Mouse (Mus musculus) lung, postnatal 25 days (tissue): ENCODE data around the gene Hif3a.
"Not testable (repeated sequence)": the region's sequence is repeated elsewhere in the genome, so short reads cannot be mapped to it uniquely, and the experiment has no call there.

Experiments used
- DNase-seq: peaks from one replicate; pipeline ENCODE4 v3.0.0; 2022; ENCODE audit warnings: low spot score

Hif3a gene

DNA sequence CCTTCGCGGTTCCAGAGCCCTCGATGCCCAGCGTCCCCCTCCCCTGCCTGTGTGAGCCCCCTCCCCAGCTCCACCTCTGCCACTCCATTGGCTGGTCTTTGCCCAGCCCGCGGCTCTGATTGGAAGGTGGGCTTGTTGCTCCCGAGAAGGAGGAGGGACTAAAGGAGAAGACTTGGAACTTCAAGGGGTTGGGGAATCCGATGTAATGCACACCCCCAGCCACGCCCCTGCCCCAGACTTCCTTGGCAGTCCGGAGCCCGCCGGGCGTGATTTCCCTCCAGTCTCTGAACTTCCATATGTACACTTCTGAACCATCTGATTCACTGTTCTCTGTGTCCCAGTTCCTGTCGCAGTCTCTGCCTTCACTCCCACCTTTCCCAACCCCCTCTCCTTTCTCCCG is at the start of gene Hif3a:
Gene Hif3a, minus strand, starts transcription at position 39 of the 400 bp plus-strand sequence.
- DNase-seq, result peak; percentile 84

DNA sequence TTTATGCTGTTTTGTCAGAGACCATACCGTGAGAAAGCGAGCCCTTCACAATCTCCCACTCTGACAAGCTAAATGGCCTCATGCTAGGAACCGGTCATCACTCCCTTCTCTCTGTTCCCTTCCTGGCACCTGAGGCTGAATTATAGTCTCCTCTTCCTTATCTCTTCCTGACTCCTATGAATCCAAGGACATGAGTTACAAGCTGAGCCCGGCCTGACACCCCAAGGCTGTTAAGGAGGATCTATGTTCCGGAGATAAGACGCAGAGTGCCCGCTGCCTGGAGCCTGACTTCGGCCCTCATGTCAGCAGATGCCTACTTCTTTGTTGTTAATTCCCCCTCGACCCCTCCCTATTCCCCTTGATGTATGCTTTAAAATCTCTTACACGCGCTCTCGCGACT is 39.4 kb upstream of the Hif3a start:
- DNase-seq, result not testable (repeated sequence)

DNA sequence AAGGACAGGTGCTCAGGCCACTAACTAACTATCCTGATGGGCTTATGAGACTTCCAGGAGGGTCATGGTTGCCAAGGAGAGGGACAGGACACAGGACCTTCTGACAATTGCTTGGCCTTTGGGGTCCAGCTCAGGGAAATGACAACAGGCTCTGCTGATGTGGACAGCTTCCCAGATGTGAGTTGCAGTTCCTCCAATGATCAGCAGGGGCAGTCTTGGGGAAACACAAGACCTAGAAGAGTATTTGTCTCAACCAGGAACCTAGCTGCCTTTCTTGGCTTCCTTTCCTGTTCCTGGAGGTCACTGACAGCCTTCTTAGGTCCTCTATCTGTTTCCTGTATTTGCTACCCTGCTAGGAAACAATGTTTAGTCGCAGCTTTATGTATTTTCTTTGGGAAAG is 29.1 kb upstream of the Hif3a start:
- no peak for DNase-seq

DNA sequence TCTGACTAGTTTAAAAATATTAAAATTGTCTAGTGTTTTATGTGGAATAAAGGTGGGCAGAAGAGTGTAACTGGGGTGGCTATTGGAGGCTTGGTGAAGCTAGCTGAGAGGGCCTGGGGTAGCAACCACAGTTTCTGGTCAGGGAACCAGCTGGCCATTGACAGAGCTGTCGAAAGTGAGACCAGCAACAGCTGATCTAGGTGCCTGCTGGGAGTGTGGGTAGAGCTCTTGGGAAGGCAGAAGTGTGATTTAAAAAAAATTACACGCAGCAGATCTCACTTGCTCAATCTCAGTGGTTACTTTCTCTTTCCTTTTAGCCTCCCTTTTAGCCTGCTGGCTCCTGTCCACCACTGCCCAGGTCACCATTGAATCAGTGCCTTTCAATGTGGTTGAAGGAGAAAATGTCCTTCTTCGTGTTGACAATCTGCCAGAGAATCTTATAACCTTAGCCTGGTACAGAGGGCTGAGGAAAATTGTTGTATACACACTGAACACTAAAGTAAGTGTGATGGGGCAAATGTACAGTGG is 27.9 kb upstream of the Hif3a start:
- DNase-seq, result no peak

DNA sequence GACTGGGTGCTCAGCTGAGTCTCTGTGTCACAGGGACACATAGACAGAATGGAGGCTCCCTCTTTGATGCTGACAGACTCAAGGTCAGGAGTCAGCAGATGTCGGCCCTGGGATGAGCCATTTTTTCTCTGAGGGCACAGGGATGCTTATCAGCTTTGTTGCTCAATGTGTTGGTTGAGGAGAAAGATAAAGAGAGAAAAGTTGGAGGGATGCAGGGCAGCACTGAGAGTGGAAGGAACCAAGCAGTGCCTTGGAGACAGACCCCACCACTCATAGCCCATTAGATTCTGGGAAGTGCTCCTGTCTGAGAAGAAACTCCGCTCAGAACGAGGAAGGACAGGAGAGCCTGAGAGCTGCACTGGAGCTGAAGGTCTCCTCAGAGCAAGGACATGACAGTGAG is 25.5 kb upstream of the Hif3a start:
- no peak for DNase-seq

DNA sequence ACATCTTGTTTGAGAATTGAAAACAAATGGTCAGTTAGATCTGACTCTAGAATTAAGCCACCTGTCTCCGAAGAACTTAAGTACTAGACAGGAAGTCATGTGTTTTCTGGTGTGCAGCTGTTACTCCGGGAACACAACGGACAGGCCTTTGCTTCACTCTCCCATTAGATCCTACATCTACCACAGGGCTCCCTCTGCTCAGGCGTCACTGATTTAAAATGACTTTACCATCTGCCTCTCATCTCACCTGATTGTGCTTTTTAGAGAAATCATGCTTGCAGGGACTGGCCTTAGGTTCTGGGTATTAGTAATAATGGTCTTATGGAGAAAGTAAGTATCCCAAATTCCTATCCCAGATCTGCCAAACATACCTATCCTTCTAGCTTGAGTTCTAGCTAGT is 20.5 kb upstream of the Hif3a start:
- no peak for DNase-seq

DNA sequence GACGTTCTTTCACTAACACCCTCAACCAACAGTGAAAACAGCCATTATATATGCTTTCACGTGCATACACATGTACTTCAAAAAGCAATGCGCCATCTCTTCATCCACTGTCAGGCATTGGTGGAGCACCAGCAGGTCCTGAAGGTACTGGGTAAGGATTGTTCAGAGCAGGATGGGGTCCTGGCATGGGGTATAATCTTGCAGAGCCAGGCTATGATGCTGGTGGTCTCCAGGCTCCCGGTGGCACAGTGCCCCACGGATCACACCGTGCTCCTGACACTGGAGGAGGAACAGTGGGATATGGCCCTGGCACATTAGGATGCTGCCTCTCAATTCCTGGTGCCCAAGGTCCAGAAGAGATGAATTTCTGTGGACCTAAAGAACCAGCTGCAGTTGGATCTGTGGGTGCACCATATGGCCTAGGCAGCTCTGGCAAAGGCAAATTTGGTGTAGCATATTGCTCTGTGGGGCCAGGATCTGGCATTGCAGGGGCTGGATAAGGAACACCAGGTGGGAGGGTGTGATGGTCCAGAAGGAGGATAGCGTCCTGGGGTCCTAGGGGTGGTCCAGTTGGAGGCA is 15.9 kb upstream of the Hif3a start:
- no peak for DNase-seq

DNA sequence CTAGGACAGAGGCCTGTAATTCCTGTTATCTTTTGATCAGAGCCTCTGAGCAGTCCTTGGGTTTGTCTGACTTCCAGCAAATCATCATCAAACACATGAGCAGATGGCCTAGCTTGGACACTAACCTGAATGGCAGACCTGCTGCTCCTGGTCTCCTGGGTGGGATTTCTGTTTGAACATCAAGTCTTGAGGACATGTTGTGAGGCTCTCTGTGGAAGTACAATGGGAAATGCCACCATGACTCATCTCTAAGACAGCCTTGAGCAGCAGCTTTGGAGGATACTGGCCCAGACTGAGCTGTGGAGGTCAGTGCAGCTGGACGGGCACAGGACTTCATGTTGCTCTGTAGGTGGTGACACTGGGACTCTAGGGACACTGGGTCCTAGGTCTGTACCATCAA is 14.3 kb upstream of the Hif3a start:
- DNase-seq, result no peak

DNA sequence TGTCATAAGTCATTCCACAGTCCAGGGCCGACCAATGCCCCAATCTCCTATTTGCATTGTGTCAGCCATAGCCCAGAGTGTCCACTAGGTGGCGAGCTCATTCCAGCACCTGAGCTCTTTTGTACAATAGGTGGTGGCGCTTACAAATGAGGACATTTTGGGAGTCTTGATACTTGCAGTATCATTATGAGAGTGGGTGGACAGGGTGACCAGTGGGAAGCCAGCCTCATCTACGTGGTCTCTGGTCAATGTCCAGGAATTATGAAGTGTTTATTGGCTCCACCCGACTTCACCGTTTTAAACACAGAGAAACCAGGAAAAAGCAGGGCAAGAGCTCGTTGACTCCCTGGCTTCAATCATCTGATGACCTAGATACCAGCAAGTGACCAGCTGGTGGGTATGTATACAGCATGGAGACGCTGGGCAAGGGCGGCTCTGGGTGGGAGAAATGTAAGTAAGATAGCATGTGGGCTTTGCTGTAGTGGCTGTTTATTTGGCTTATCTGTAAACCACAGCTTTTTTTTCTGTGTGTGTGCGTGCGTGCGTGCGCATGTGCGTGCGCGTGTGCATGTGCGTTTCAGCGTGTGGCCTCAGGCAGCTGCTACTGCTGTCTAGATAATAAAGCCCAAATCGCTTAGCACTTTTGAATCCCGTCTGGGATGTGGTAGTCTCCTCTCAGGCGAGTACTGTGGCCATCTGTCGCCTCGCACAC is 11.8 kb upstream of the Hif3a start, which contains the start of gene Psg16:
Gene Psg16, plus strand, starts transcription at position 137 of the 712 bp plus-strand sequence.
- peak; percentile 57 for DNase-seq

DNA sequence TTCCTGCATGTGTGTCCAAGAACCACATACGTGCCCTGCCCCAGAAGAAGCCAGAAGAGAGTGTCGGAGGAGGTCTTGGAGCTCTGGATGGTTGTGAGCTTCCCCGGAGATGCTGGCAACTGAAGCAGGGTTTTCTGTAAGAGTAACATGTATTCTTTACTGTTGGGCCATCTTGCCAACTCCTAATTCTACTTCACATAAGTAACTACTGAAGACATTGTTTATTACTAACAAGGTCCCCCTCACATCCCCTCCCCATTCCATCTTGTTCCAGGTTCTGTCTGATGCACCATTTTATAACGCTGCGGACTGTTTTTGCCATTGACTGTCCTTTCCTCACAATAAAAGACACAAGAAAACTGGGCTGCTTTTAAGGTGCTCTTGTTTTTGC is 11.3 kb upstream of the Hif3a start:
- no peak for DNase-seq

DNA sequence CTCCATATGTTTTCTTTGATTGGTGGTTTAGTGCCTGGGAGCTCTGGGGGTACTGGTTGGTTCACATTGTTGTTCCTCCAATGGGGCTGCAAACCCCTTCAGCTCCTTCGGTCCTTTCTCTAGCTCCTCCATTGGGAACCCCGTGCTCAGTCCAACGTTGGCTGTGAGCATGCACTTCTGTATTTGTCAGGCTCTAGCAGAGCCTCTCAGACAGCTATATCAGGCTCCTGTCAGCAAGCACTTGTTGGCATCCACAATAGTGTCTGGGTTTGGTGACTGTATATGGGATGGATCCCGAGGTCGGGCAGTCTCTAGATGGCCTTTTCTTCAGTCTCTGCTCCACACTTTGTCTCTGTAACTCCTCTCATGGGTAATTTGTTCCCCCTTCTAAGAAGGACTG is 5.4 kb upstream of the Hif3a start:
- DNase-seq, result not testable (repeated sequence)

DNA sequence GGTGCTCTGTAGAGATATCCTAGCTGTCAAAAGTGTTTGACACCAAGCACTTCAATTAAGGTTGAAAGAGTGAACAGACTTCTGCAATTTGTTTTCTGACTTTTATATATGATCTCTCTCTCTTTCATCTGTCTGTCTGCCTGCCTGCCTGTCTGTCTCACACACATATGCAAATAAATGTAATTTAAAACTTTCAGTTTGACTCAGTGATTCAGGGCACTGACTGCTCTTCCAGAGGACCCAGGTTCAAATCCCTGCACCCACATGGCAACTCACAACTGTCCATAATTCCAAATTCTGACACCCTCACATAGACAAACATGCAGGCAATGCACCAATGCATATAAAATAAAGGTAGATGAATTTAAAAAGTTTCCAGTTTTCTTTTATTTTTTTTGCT is 4.8 kb upstream of the Hif3a start:
- DNase-seq, result no peak

DNA sequence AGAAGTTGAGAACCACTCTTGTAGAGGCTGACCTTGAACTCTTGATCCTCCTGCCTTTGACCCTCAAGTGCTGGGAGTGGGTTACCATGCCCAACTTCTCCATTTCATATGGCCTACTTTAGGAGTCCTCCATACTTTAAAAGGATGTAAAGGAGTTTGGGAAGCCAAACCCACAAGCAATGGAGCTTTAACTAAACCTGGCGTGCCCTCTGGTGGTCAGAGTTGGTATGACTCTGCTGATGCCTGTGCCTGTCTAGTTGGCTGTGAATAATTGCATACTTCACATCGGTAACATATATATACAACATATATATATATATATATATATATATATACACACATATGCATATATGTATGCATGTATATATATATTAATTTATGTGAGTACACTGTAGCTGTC is 4.2 kb upstream of the Hif3a start:
- DNase-seq, result peak; percentile 81

DNA sequence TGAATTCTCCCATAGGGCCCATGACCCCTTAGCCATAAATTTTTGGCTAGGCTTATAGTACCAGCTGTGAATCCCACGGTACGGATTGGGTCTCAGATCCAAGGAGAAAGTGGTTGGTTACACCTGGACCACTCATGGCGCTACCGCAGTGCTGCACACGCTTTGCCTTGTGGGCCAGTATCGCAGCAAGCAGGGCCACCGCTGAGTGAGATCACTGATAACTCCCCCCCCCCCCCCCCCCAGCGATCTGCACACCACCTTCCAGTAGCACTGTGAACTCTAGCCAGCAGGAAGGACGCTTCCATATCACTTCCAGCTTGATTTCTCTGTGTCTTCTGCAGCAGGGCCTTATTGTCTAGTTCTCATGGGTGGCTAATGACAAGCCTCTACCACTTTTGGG is 3.4 kb upstream of the Hif3a start:
- DNase-seq, result no peak

DNA sequence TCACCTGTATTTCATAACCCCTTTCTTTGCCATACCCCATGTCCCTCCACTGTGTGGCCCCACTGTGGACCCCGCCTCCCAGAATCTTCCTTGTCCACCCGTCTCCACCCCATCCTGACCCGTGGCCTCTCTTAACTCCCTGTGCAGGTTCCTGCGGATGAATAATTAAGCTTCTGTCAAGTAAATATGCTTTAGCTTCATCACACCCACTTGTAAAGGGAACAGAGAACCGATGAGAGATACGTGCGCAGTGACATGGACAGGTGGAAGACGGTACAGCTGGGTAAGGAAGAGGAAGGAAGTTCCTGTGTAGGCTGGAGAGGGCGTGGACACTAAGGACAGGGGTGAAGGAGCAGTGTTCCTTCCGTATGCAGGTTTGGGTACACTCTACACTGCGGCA is 618 bp upstream of the Hif3a start:
- peak; percentile 69 for DNase-seq

DNA sequence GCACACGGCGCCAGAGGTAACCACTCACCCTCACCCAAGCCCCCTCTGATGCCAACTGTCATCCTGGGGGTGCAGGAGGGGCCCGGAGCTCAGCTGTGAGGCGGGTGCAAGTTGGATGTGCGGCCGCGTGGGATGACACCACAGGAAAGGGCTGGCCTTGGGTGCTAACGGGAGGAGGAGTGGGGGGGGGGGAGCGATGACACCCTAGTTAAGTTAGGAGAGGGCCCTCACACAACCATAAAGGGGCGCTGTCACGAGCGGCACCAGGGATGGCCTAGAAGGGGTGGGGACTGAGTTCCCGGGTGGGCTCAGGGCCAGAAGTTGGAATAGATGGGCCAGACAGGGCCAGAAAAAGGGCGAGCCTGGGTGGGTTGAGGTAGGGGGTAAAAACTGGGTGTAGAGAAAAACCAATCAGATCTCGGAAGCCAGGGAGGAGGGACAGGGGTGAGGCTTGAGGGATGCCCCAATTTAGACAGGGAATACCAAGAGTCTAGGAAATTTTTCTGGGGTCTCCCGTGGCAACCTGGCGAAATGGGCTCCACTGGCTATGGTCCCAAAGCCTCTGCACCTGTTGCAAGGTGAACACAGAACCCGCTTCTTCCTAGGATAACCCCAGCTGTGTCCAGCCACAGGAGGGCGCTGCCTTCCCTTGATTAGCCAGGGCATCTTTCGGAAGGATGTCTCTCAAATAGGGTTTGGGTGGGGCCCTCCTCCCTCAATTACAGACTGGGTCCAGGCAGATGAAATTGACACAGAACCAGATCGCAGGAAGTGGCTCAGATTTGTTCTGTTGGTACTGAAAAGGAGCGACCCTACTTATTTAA is 1.2 kb downstream of the Hif3a start:
- peak; percentile 56 for DNase-seq

DNA sequence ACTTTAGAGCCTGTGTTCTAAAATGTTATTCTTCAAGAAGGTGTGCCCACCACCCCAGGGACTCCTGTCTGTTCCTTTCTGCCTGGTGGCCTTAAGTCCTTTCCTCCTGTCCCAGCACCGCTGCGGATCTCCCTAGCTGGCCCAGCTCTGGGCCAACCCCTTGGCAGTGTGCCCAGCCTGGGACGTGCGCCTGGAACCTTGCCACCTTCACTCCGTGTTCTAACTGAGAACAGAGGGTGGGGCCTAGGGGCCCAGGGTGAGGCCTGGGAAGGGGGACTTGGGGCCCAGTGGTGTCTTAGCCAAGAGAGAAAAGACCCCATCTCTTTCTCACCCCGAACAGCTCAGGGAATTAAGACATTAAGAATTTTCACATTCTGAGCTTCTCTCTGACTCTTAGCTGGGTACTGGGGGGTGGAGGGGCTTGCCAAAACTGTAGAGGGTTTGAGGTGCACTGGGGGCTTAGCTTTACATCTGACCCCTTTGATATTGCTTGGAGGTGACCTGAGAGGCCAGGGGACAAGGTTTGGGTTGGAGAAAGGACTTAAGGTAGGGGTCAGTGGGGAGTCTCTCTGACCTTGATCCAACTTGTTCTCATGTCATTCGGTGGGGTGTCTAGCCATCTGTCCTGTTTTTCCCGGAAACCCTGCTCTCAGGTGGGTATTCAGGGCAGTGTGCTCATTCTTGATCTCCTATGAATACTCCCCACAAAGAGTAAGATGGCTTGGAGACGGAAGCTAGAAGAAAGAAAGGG is 2.0 kb downstream of the Hif3a start:
- peak; percentile 97 for DNase-seq

DNA sequence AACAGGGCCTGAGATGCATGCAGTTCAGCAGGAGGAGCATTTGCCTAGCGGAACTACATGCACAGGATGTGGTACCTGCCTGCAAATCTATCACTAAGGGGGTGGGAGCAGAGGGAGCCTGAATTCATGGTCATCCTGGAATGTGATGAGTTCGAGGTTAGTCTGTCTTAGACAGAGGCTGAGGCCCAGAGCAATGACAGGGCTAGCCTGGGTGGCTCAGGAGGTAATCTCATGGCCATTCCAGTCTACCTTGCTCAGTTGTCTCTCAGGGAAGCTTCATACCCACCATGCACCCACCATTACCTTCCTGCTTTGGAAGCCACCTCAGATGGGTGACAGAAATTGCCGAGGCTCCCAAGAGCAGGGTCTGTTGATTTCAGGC is 2.8 kb downstream of the Hif3a start:
- DNase-seq, result no peak

DNA sequence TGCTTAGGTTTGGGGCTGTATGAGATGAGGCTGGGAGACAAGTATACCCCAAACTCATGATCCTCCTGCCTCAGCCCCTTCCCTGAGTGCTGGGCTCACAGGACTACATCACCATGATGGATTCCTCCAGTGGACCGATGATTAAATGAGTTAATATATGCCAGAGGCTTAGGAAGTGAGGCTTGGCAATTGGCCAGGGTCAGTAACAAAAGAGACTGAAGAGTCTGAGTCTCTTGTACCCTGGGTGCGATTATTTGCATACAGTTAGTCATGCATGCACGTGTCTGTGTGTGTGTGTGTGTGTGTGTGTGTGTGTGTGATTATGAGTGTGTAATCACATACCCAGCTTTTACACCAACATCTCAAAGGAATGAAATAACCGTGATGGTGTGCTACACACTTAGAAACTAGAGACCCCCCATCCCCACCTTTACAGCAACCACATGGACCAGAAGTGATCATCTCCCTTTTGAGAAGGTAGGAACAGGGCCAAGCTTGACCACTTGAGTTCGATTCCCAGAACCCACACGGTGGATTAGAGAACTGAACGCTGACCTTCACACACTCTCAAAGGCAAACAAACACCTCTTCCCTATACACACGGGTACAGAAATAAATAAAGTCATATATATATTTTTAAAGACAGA is 3.3 kb downstream of the Hif3a start:
- peak; percentile 82 for DNase-seq

DNA sequence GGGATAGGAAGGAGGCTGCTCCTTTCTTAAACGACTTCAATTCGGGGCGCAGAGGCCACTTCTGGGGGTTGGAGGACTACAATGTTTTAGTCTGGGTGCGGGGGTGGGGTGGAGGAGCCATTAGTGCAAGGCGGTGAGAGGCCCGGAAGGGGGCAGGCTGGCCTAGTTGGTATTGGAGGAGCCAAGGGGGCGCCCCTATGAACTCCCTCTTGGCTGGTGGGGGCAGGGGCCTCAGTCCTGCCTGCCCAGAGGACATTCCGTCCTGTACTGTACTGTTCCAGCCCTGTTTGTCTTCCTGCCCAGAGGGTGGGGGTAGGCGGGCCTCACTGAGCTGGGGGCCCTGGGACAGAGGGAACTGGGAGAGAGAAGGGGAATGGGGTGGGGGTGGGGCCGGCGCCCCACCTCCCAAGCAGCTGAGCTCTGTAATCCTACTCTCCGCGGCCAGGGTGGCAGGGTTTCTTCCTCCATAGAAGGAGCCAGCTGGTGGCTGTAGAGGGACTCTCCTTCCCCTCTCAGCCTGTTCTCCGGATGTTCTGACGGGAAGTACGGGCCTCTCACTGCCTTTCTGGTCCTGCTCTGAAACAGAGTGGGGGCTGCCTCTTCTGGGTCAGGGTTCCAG is 4.0 kb downstream of the Hif3a start:
- DNase-seq, result peak; percentile 95
